Mouse (Mus musculus) stomach, postnatal 0 days (tissue): ENCODE measurements at regions not wholly inside any gene's neighbourhood (a gene's known extent, or its start where the extent isn't known, plus 50 kb on each side); places are given as distances from the start of the nearest gene placed in this dataset.

Source experiments
- CTCF ChIP-seq: IDR thresholded peaks from 2 replicates; pipeline ENCODE4 v1.5.1; 2016; ENCODE audit warnings: antibody characterized with exemption, low read depth, mild to moderate bottlenecking, moderate library complexity
- EP300 ChIP-seq: optimal IDR thresholded peaks from 2 replicates; pipeline ENCODE3; 2016; ENCODE audit warnings: antibody characterized with exemption

- no peak for TF ChIP-seq EP300
- TF ChIP-seq CTCF, result no peak
Observed at GRCm38 (mm10) chr17:27261251-27261650, 57.0 kb upstream of the Lemd2 start.
